Mouse (Mus musculus) stomach, postnatal 0 days (tissue): Measurements from ENCODE around the gene Aamdc. TPM values are rescaled to one million over a fixed set of nuclear protein-coding genes. Genes with fewer than 3 reads are reported as not detected.

Experiments used
- ATAC-seq: fragments of 200-750 bp; cut with Nextera tagmentation; 2 replicates; pipeline ENCODE4 v1.8.0; 2017; ENCODE audit not compliant: low FRiP score, low TSS enrichment
- DNase-seq: peaks from one replicate; pipeline ENCODE4 v3.0.0-alpha.2; 2016; ENCODE audit warnings: low spot score
- H3K27ac ChIP-seq: fragments of 300-500 bp; sonication (generic); replicated peaks from 2 replicates; pipeline ENCODE4 v1.5.1; 2014; ENCODE audit warnings: mild to moderate bottlenecking, control low read depth
- H3K27me3 ChIP-seq: fragments of 300-500 bp; sonication (generic); 2 replicates; pipeline ENCODE4 v1.6.1; 2014; ENCODE audit warnings: low read length; ENCODE audit not compliant: control insufficient read depth, insufficient read depth
- H3K36me3 ChIP-seq: fragments of 300-500 bp; sonication (generic); 2 replicates; pipeline ENCODE4 v1.6.1; 2014; ENCODE audit warnings: low read length, mixed read lengths; ENCODE audit not compliant: control insufficient read depth, insufficient read depth
- H3K4me1 ChIP-seq: fragments of 300-500 bp; sonication (generic); replicated peaks from 2 replicates; pipeline ENCODE4 v1.6.1; 2014; ENCODE audit warnings: antibody characterized with exemption; ENCODE audit not compliant: control insufficient read depth, insufficient read depth
- H3K4me2 ChIP-seq: fragments of 300-500 bp; sonication (generic); replicated peaks from 2 replicates; pipeline ENCODE4 v1.6.1; 2014; ENCODE audit warnings: low read depth, mild to moderate bottlenecking, control low read depth, moderate library complexity
- H3K4me3 ChIP-seq: fragments of 300-500 bp; sonication (generic); 2 replicates; pipeline ENCODE4 v1.5.1; 2014; ENCODE audit warnings: low read depth, low read length, control low read depth
- H3K9ac ChIP-seq: fragments of 300-500 bp; sonication (generic); 2 replicates; pipeline ENCODE4 v1.6.1; 2014; ENCODE audit warnings: mild to moderate bottlenecking, low read length, control low read depth, mixed read lengths
- H3K9me3 ChIP-seq: fragments of 300-500 bp; sonication (generic); 2 replicates; pipeline ENCODE4 v1.6.1; 2016; ENCODE audit warnings: low read length; ENCODE audit not compliant: control insufficient read depth
- CTCF ChIP-seq: IDR thresholded peaks from 2 replicates; pipeline ENCODE4 v1.5.1; 2016; ENCODE audit warnings: antibody characterized with exemption, low read depth, mild to moderate bottlenecking, moderate library complexity
- EP300 ChIP-seq: optimal IDR thresholded peaks from 2 replicates; pipeline ENCODE3; 2016; ENCODE audit warnings: antibody characterized with exemption
- WGBS: fragments of 180-500 bp; shearing (Covaris S2); extraction: QIAGEN DNeasy Blood & Tissue Kit; methylation state at CpG from one replicate; pipeline ENCODE4 v1.1.7; 2014; 5-methylcytosine and 5-hydroxymethylcytosine counted together
- polyA plus RNA-seq: library from polyadenylated mRNA; unstranded; fragments of >200 nt; fragmentation: Nextera tagmentation; extraction: Ambion mirVana; gene quantifications from 2 replicates; pipeline ENCODE4 v1.2.1, GENCODE M21; 2015

Aamdc gene
- polyA plus RNA-seq = 43.4 and 47.2 TPM in 2 replicates

DNA sequence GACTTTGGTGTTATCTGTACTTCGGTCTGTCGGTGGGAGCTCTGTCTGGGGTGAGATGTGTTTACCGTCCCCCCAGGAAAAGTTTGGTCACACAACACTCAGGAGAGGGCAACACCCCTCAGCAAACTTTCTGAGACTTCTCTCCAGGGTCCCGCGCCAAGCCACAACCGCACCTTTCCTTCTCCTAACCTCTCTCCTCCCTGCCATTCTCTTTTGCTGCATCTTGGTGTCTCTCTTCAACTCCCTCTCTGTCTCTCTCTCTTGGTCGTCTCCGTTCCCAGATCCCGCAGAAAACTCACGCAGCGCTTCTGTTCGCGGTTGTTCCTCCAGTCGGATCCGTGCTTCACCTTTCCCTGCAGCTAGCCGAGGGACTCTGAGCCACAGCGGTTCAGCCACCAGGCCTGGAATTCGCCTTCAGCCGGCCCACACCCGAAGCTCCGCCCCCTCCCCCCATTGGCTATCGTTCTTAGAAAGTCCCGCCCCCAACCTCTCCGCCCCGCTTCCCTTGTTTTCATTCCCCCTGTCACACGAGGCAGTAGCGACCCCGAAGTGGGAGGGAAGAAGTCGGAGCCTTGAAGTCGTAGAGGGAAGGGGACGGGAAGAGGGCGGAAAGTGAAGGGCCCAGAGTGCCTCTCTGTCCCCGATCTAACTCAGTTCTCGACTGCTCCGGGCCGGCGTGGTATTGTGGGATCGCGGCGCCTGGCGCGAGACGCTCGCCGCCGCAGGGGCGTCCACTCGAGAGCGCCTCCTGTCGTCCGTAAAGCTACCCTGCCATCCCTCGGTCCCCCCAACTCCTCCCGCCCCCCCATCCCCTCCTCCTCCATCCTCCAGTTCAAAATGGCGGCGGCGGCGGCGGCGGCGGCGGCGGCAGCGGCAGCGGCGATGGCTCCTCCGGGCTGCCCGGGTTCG is at the start of gene Aamdc, which contains the start of gene Rsf1:
Gene Aamdc, minus strand, starts transcription at position 431 of the 909 bp plus-strand sequence.
Gene Rsf1, plus strand, starts transcription at position 823 of the 909 bp plus-strand sequence.
- Histone ChIP-seq H3K4me1 (no peaks in the 10 kb centered on the region), H3K36me3 (no peaks in the 10 kb centered on the region), H3K4me2 (peak within 1 kb of the TSS; percentile 86), H3K27me3 (no peaks in the 10 kb centered on the region), H3K27ac (peak within 1 kb of the TSS; percentile 98), H3K9ac (peak within 1 kb of the TSS; percentile 99), H3K4me3 (peak within 1 kb of the TSS; percentile 100), H3K9me3 (no peaks in the 10 kb centered on the region)
- ATAC-seq (peak; percentile 98), DNase-seq (peak; percentile 98)
- WGBS = under 1% methylated on average over 56 of the region's 68 CpGs
- no peak for TF ChIP-seq EP300
- TF ChIP-seq CTCF = peak; percentile 83

DNA sequence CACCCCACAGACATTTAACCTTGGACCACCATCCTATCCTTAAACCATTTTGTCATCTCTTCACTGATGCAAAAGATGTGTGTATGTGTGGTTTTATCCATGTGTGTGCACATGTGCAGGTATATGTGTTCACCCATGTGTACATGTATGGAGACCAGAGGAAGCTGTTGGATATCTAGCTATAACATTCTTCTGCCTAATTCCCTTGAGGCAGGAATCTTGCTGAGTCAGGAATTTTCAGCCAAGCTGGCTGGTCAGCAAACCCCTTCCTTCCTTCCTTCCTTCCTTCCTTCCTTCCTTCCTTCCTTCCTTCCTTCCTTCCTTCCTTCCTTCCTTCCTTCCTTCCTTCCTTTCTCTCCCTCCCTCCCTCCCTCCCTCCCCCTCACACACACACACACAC is 44.1 kb upstream of the Aamdc start:
- no peaks in the 10 kb centered on the region for H3K4me1 ChIP-seq
- no peak overlapping the region for H3K4me2 ChIP-seq
- no peaks in the 10 kb centered on the region for H3K9me3 ChIP-seq
- DNase-seq = no peak
- no peak overlapping the region for H3K4me3 ChIP-seq
- TF ChIP-seq CTCF (no peak), EP300 (no peak)
- H3K9ac ChIP-seq = no peak overlapping the region
- no peak overlapping the region for H3K27ac ChIP-seq
- no peaks in the 10 kb centered on the region for H3K36me3 ChIP-seq
- no peak for ATAC-seq
- no peaks in the 10 kb centered on the region for H3K27me3 ChIP-seq

GRCm38 (mm10) chr7:97622676-97623075 is 43.4 kb upstream of the Aamdc start:
- Histone ChIP-seq H3K4me2 (no peak overlapping the region), H3K9ac (no peak overlapping the region), H3K27ac (no peak overlapping the region), H3K4me1 (no peaks in the 10 kb centered on the region; the same call in 1 of the 2 replicates), H3K27me3 (no peaks in the 10 kb centered on the region), H3K4me3 (no peak overlapping the region), H3K36me3 (no peaks in the 10 kb centered on the region), H3K9me3 (no peaks in the 10 kb centered on the region)
- DNase-seq (no peak), ATAC-seq (no peak)
- WGBS = 74% methylated on average over 1 of the region's 1 CpGs
- TF ChIP-seq EP300 (no peak), CTCF (no peak)

DNA sequence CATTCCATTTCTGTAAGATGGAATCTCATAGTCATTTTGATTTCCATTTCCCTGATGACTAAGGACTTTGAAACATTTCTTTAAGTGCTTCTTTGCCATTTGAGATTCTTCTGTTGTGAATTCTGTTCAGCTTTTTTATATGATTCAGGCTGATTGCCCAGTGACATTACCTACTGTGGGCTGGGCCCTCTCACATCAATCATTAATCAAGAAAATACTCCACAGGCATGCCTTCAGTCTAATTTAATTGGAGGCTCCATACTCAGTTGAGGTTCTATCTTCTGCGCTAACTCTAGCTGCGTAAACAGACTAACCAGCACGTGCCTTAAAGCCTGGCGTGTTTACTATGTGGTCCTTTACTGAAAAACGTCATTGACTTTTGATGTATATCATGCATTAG is 42.0 kb upstream of the Aamdc start:
- H3K9ac ChIP-seq = no peak overlapping the region
- no peaks in the 10 kb centered on the region; the same call in 1 of the 2 replicates for H3K4me1 ChIP-seq
- whole genome bisulfite sequencing = 66% methylated on average over 5 of the region's 5 CpGs
- no peak overlapping the region for H3K4me3 ChIP-seq
- H3K36me3 ChIP-seq = no peaks in the 10 kb centered on the region
- DNase-seq (no peak), ATAC-seq (no peak)
- H3K27me3 ChIP-seq = no peaks in the 10 kb centered on the region
- H3K4me2 ChIP-seq = no peak overlapping the region
- H3K9me3 ChIP-seq = no peaks in the 10 kb centered on the region
- TF ChIP-seq EP300 = no peak
- TF ChIP-seq CTCF = no peak
- H3K27ac ChIP-seq = no peak overlapping the region

- no peaks in the 10 kb centered on the region for H3K4me1 ChIP-seq
- DNase-seq = no peak
- H3K27ac ChIP-seq = no peak overlapping the region
- ATAC-seq = no peak
- H3K9me3 ChIP-seq = no peaks in the 10 kb centered on the region
- H3K4me2 ChIP-seq = no peak overlapping the region
- no peak overlapping the region for H3K4me3 ChIP-seq
- no peaks in the 10 kb centered on the region for H3K36me3 ChIP-seq
- 77% methylated on average over 2 of the region's 2 CpGs for whole genome bisulfite sequencing
- no peaks in the 10 kb centered on the region for H3K27me3 ChIP-seq
- TF ChIP-seq CTCF (no peak), EP300 (no peak)
- no peak overlapping the region for H3K9ac ChIP-seq
Observed at GRCm38 (mm10) chr7:97598548-97598947, 19.3 kb upstream of the Aamdc start.

DNA sequence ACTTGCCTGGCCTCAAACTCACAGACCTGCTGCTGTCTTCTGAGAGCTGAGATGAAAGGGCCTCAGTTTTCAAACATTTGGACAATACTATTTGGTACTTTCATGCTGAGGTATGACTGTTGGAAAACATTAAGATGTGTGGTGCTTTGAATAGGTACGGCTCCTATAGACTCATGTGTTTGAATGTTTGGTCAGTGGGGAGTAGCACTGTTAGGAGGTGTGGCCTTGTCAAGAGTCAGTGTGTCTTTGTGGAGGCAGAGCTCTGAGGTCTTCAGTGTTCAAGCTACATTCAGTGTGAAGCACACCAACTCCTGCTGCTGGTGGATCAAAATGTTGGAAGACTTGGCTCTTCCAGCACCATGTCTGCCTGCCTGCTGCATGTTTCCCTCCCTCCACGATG is 14.2 kb upstream of the Aamdc start:
- TF ChIP-seq EP300 (no peak), CTCF (no peak)
- no peak overlapping the region for H3K4me2 ChIP-seq
- H3K9ac ChIP-seq = no peak overlapping the region
- no peaks in the 10 kb centered on the region for H3K9me3 ChIP-seq
- no peak overlapping the region for H3K27ac ChIP-seq
- DNase-seq = peak; percentile 20
- H3K36me3 ChIP-seq = no peaks in the 10 kb centered on the region
- H3K27me3 ChIP-seq = no peaks in the 10 kb centered on the region
- 0 out of 2 replicates have a peak, but pooled peaks have one; percentile 35 for ATAC-seq
- no peaks in the 10 kb centered on the region for H3K4me1 ChIP-seq
- no peak overlapping the region for H3K4me3 ChIP-seq
- 54% methylated on average over 2 of the region's 2 CpGs for WGBS
